Mouse (Mus musculus) neural tube, embryonic 12.5 days (tissue): ENCODE measurements around the gene Agpat1. TPM values are rescaled to one million over a fixed set of nuclear protein-coding genes. Genes with fewer than 3 reads are reported as not detected.

Source experiments
- ATAC-seq: fragments of 200-750 bp; cut with Nextera tagmentation; 2 replicates; pipeline ENCODE4 v1.8.0; 2017; ENCODE audit warnings: low read depth, mild to moderate bottlenecking, moderate TSS enrichment, moderate library complexity; ENCODE audit not compliant: low FRiP score
- H3K27ac ChIP-seq: fragments of 300-500 bp; sonication (generic); 2 replicates; pipeline ENCODE4 v1.5.1; 2016
- H3K27me3 ChIP-seq: fragments of 300-500 bp; sonication (generic); replicated peaks from 2 replicates; pipeline ENCODE4 v1.6.1; 2016; ENCODE audit warnings: mild to moderate bottlenecking
- H3K36me3 ChIP-seq: fragments of 300-500 bp; sonication (generic); 2 replicates; pipeline ENCODE4 v1.6.1; 2016; ENCODE audit warnings: mild to moderate bottlenecking
- H3K4me1 ChIP-seq: fragments of 300-500 bp; sonication (generic); 2 replicates; pipeline ENCODE4 v1.6.1; 2016
- H3K4me2 ChIP-seq: fragments of 300-500 bp; sonication (generic); replicated peaks from 2 replicates; pipeline ENCODE4 v1.6.1; 2016; ENCODE audit warnings: mild to moderate bottlenecking
- H3K4me3 ChIP-seq: fragments of 300-500 bp; sonication (generic); 2 replicates; pipeline ENCODE4 v1.5.1; 2016
- H3K9ac ChIP-seq: fragments of 300-500 bp; sonication (generic); 2 replicates; pipeline ENCODE4 v1.6.1; 2016; ENCODE audit warnings: mild to moderate bottlenecking
- H3K9me3 ChIP-seq: fragments of 300-500 bp; sonication (generic); 2 replicates; pipeline ENCODE4 v1.6.1; 2016; ENCODE audit warnings: mild to moderate bottlenecking
- WGBS: fragments of 180-500 bp; shearing (Covaris S2); methylation state at CpG from one replicate; pipeline ENCODE4 v1.1.7; 2016; 5-methylcytosine and 5-hydroxymethylcytosine counted together
- polyA plus RNA-seq: library from polyadenylated mRNA; unstranded; fragments of >200 nt; fragmentation: Nextera tagmentation; extraction: Ambion mirVana; gene quantifications from 2 replicates; pipeline ENCODE4 v1.2.1, GENCODE M21; 2016

Gene Agpat1
- polyA plus RNA-seq, 1 experiment from 2014 or later: 81.1 TPM

- H3K4me2 ChIP-seq: no peak overlapping the region
- WGBS: 76% methylated on average over 8 of the region's 8 CpGs
- H3K4me3 ChIP-seq: no peak overlapping the region
- no peaks in the 10 kb centered on the region for H3K27me3 ChIP-seq
- H3K9me3 ChIP-seq: no peaks in the 10 kb centered on the region
- peaks cover 38% of the 10 kb centered on the region for H3K4me1 ChIP-seq
- peaks cover 35% of the 10 kb centered on the region for H3K36me3 ChIP-seq
- no peak for ATAC-seq
- no peak overlapping the region for H3K27ac ChIP-seq
- no peak overlapping the region for H3K9ac ChIP-seq
Observed at GRCm38 (mm10) chr17:34596098-34596497, 8.0 kb upstream of the Agpat1 start.

- 0 out of 2 replicates have a peak within 1 kb of the TSS, but pooled peaks have one; percentile 1 for H3K4me2 ChIP-seq
- no peaks in the 10 kb centered on the region for H3K27me3 ChIP-seq
- no peak within 1 kb of the TSS for H3K27ac ChIP-seq
- H3K4me1 ChIP-seq: peaks cover 39% of the 10 kb centered on the region
- H3K9ac ChIP-seq: no peak within 1 kb of the TSS
- peaks cover 44% of the 10 kb centered on the region for H3K36me3 ChIP-seq
- WGBS: 23% methylated on average over 6 of the region's 6 CpGs
- H3K4me3 ChIP-seq: no peak within 1 kb of the TSS
- no peak for ATAC-seq
- no peaks in the 10 kb centered on the region for H3K9me3 ChIP-seq
Observed at GRCm38 (mm10) chr17:34597566-34598095, 6.4 kb upstream of the Agpat1 start, which contains the start of gene Ager. Gene Ager (plus strand): TSS chr17:34597862.

- no peak overlapping the region for H3K27ac ChIP-seq
- H3K4me3 ChIP-seq: no peak overlapping the region
Observed at GRCm38 (mm10) chr17:34599891-34600290, 4.2 kb upstream of the Agpat1 start.

GRCm38 (mm10) chr17:34601796-34602195 lies 2.3 kb upstream of the Agpat1 start:
- Histone ChIP-seq H3K36me3 (peaks cover 25% of the 10 kb centered on the region), H3K9me3 (no peaks in the 10 kb centered on the region), H3K9ac (no peak overlapping the region; the same call in 1 of the 2 replicates), H3K4me3 (no peak overlapping the region), H3K27ac (no peak overlapping the region), H3K4me2 (peak overlapping the region; percentile 78), H3K4me1 (peaks cover 34% of the 10 kb centered on the region), H3K27me3 (no peaks in the 10 kb centered on the region)
- ATAC-seq: no peak
- WGBS: 90% methylated on average over 12 of the region's 12 CpGs

More at GRCm38 (mm10) chr17:34599891-34600290, 4.2 kb upstream of the Agpat1 start:
- H3K9me3 ChIP-seq: no peaks in the 10 kb centered on the region
- H3K9ac ChIP-seq: no peak overlapping the region
- no peak overlapping the region for H3K4me2 ChIP-seq
- no peaks in the 10 kb centered on the region for H3K27me3 ChIP-seq
- H3K36me3 ChIP-seq: peaks cover 38% of the 10 kb centered on the region
- 78% methylated on average over 9 of the region's 9 CpGs for WGBS
- no peak for ATAC-seq
- peaks cover 25% of the 10 kb centered on the region for H3K4me1 ChIP-seq

GRCm38 (mm10) chr17:34603375-34604060 lies 544 bp upstream of the Agpat1 start, which contains the start of gene Rnf5:
Gene Rnf5 (minus strand): TSS chr17:34603690.
- Histone ChIP-seq H3K27ac (peak within 1 kb of the TSS; percentile 86), H3K9me3 (no peaks in the 10 kb centered on the region), H3K4me2 (peak within 1 kb of the TSS; percentile 89), H3K9ac (peak within 1 kb of the TSS; percentile 68), H3K27me3 (no peaks in the 10 kb centered on the region), H3K36me3 (peaks cover 34% of the 10 kb centered on the region), H3K4me3 (peak within 1 kb of the TSS; percentile 98), H3K4me1 (peaks cover 47% of the 10 kb centered on the region)
- WGBS: under 1% methylated on average over 30 of the region's 30 CpGs
- ATAC-seq: peak; percentile 95

GRCm38 (mm10) chr17:34604511-34605237 lies 612 bp downstream of the Agpat1 start:
- peak overlapping the region; percentile 89 for H3K4me2 ChIP-seq
- H3K27me3 ChIP-seq: no peaks in the 10 kb centered on the region
- no peak for ATAC-seq
- peaks cover 50% of the 10 kb centered on the region for H3K4me1 ChIP-seq
- H3K9me3 ChIP-seq: no peaks in the 10 kb centered on the region
- H3K36me3 ChIP-seq: peaks cover 35% of the 10 kb centered on the region
- peak overlapping the region; percentile 64 for H3K9ac ChIP-seq
- peak overlapping the region; percentile 98 for H3K4me3 ChIP-seq
- peak overlapping the region; percentile 86 for H3K27ac ChIP-seq
- 8% methylated on average over 24 of the region's 24 CpGs for WGBS

- under 1% methylated on average over 30 of the region's 30 CpGs for WGBS
- no peaks in the 10 kb centered on the region for H3K9me3 ChIP-seq
- peak overlapping the region; percentile 98 for H3K4me3 ChIP-seq
- peak overlapping the region; percentile 78 for H3K27ac ChIP-seq
- H3K4me2 ChIP-seq: peak overlapping the region; percentile 89
- no peaks in the 10 kb centered on the region for H3K27me3 ChIP-seq
- H3K9ac ChIP-seq: peak overlapping the region; percentile 99
- ATAC-seq: peak; percentile 25
- H3K36me3 ChIP-seq: peaks cover 33% of the 10 kb centered on the region
- H3K4me1 ChIP-seq: peaks cover 50% of the 10 kb centered on the region
Observed at GRCm38 (mm10) chr17:34605609-34606008, 1.5 kb downstream of the Agpat1 start.

GRCm38 (mm10) chr17:34606186-34607039 lies 2.4 kb downstream of the Agpat1 start:
- no peak for ATAC-seq
- Histone ChIP-seq H3K9ac (peak overlapping the region; percentile 99), H3K4me3 (peak overlapping the region; percentile 98), H3K27ac (peak overlapping the region; percentile 78), H3K36me3 (peaks cover 34% of the 10 kb centered on the region), H3K4me2 (peak overlapping the region; percentile 89), H3K4me1 (peaks cover 50% of the 10 kb centered on the region), H3K27me3 (no peaks in the 10 kb centered on the region), H3K9me3 (no peaks in the 10 kb centered on the region)
- 18% methylated on average over 32 of the region's 32 CpGs for WGBS

- Histone ChIP-seq H3K4me1 (peaks cover 39% of the 10 kb centered on the region), H3K9ac (0 out of 2 replicates have a peak overlapping the region, but pooled peaks have one; percentile 13), H3K4me2 (no peak overlapping the region), H3K27ac (no peak overlapping the region), H3K27me3 (no peaks in the 10 kb centered on the region), H3K36me3 (peaks cover 43% of the 10 kb centered on the region), H3K9me3 (no peaks in the 10 kb centered on the region), H3K4me3 (no peak overlapping the region)
- 91% methylated on average over 7 of the region's 7 CpGs for WGBS
- ATAC-seq: no peak
Observed at GRCm38 (mm10) chr17:34607997-34608396, 3.9 kb downstream of the Agpat1 start.

- Histone ChIP-seq H3K4me1 (peaks cover 27% of the 10 kb centered on the region), H3K9ac (no peak overlapping the region), H3K27me3 (no peaks in the 10 kb centered on the region), H3K4me2 (no peak overlapping the region), H3K9me3 (no peaks in the 10 kb centered on the region), H3K36me3 (peaks cover 70% of the 10 kb centered on the region), H3K4me3 (no peak overlapping the region), H3K27ac (no peak overlapping the region)
- 94% methylated on average over 8 of the region's 8 CpGs for WGBS
- ATAC-seq: no peak
Observed at GRCm38 (mm10) chr17:34611050-34611449, 7.0 kb downstream of the Agpat1 start.

GRCm38 (mm10) chr17:34613054-34613645 lies 9.1 kb downstream of the Agpat1 start:
- WGBS: 90% methylated on average over 11 of the region's 11 CpGs
- no peak overlapping the region for H3K9ac ChIP-seq
- H3K9me3 ChIP-seq: no peaks in the 10 kb centered on the region
- no peaks in the 10 kb centered on the region for H3K27me3 ChIP-seq
- no peak overlapping the region for H3K27ac ChIP-seq
- H3K4me1 ChIP-seq: peaks cover 7% of the 10 kb centered on the region
- no peak for ATAC-seq
- H3K4me2 ChIP-seq: no peak overlapping the region
- H3K4me3 ChIP-seq: no peak overlapping the region
- peaks cover 71% of the 10 kb centered on the region for H3K36me3 ChIP-seq
